Mouse (Mus musculus) erythroblast, embryonic 14.5 days (primary cell): ENCODE results near the gene Wdr66. TPM values are rescaled to one million over a fixed set of nuclear protein-coding genes. Genes with fewer than 3 reads are reported as not detected.

ENCODE experiments used
- H3K27me3 ChIP-seq: 2 replicates; pipeline ENCODE4 v1.6.1; 2012; ENCODE audit warnings: inconsistent platforms; ENCODE audit not compliant: control insufficient read depth
- H3K36me3 ChIP-seq: 2 replicates; pipeline ENCODE4 v1.6.1; 2012; ENCODE audit warnings: mild to moderate bottlenecking, inconsistent platforms; ENCODE audit not compliant: control insufficient read depth
- H3K4me1 ChIP-seq: 2 replicates; pipeline ENCODE4 v1.6.1; 2012; ENCODE audit warnings: inconsistent platforms; ENCODE audit not compliant: control insufficient read depth
- H3K4me3 ChIP-seq: replicated peaks from 2 replicates; pipeline ENCODE3; 2012; ENCODE audit warnings: moderate library complexity, mild to moderate bottlenecking, inconsistent platforms
- H3K9me3 ChIP-seq: 2 replicates; pipeline ENCODE4 v1.6.1; 2012; ENCODE audit warnings: low read length, inconsistent platforms, mixed read lengths; ENCODE audit not compliant: control insufficient read depth
- GATA1 ChIP-seq: IDR thresholded peaks from 2 replicates; pipeline ENCODE4 v1.6.1; 2012; ENCODE audit warnings: low read length, inconsistent platforms, mixed read lengths
- TAL1 ChIP-seq: IDR thresholded peaks from 3 replicates; pipeline ENCODE4 v1.6.1; 2012; ENCODE audit warnings: low read length, inconsistent platforms, mixed read lengths
- polyA plus RNA-seq: library from polyadenylated mRNA; stranded (reverse); fragments of >175 nt; gene quantifications from 2 replicates; pipeline ENCODE4 v1.2.3, GENCODE M21; 2012

Gene Wdr66
- polyA plus RNA-seq, 1 experiment: 0.02 TPM

GRCm38 (mm10) chr5:123326006-123326750 lies 74.3 kb downstream of the Wdr66 start:
- H3K4me3 ChIP-seq: no peak overlapping the region

GRCm38 (mm10) chr5:123326751-123327148 lies 74.8 kb downstream of the Wdr66 start:
- Histone ChIP-seq H3K36me3 (no peaks in the 10 kb centered on the region), H3K27me3 (peaks cover 4% of the 10 kb centered on the region; the same call in 1 of the 2 replicates), H3K4me1 (peaks cover 5% of the 10 kb centered on the region), H3K9me3 (no peaks in the 10 kb centered on the region; the same call in 1 of the 2 replicates), H3K4me3 (no peak overlapping the region)
- TF ChIP-seq GATA1 (no peak), TAL1 (no peak)

More at GRCm38 (mm10) chr5:123326006-123326750, 74.3 kb downstream of the Wdr66 start:
- Histone ChIP-seq H3K27me3 (peaks cover 4% of the 10 kb centered on the region; the same call in 1 of the 2 replicates), H3K4me1 (peaks cover 5% of the 10 kb centered on the region), H3K36me3 (no peaks in the 10 kb centered on the region), H3K9me3 (peaks cover 4% of the 10 kb centered on the region)
- no peak for TF ChIP-seq GATA1
- TF ChIP-seq TAL1: no peak

GRCm38 (mm10) chr5:123327686-123328085 lies 75.8 kb downstream of the Wdr66 start:
- Histone ChIP-seq H3K36me3 (no peaks in the 10 kb centered on the region), H3K9me3 (no peaks in the 10 kb centered on the region), H3K4me3 (no peak overlapping the region), H3K27me3 (peaks cover 4% of the 10 kb centered on the region; the same call in 1 of the 2 replicates), H3K4me1 (peaks cover 4% of the 10 kb centered on the region)
- TF ChIP-seq GATA1 (no peak), TAL1 (no peak)

- Histone ChIP-seq H3K4me3 (no peak overlapping the region), H3K36me3 (no peaks in the 10 kb centered on the region)
- TF ChIP-seq TAL1: no peak
- no peak for TF ChIP-seq GATA1
Measured at GRCm38 (mm10) chr5:123333566-123333965, 81.7 kb downstream of the Wdr66 start.

GRCm38 (mm10) chr5:123336205-123336961 lies 84.5 kb downstream of the Wdr66 start:
- Histone ChIP-seq H3K4me3 (no peak overlapping the region), H3K36me3 (no peaks in the 10 kb centered on the region), H3K9me3 (no peaks in the 10 kb centered on the region), H3K4me1 (peaks cover 14% of the 10 kb centered on the region), H3K27me3 (no peaks in the 10 kb centered on the region)
- TF ChIP-seq GATA1: no peak
- TF ChIP-seq TAL1: no peak

More at GRCm38 (mm10) chr5:123333566-123333965, 81.7 kb downstream of the Wdr66 start:
- no peaks in the 10 kb centered on the region for H3K27me3 ChIP-seq
- H3K4me1 ChIP-seq: peaks cover 4% of the 10 kb centered on the region
- H3K9me3 ChIP-seq: no peaks in the 10 kb centered on the region

- no peaks in the 10 kb centered on the region for H3K9me3 ChIP-seq
- no peaks in the 10 kb centered on the region for H3K36me3 ChIP-seq
- no peaks in the 10 kb centered on the region for H3K27me3 ChIP-seq
- H3K4me3 ChIP-seq: no peak overlapping the region
- H3K4me1 ChIP-seq: peaks cover 16% of the 10 kb centered on the region
- TF ChIP-seq GATA1 (no peak), TAL1 (no peak)
Measured at GRCm38 (mm10) chr5:123338463-123338862, 86.6 kb downstream of the Wdr66 start.

GRCm38 (mm10) chr5:123343707-123344627 lies 92.1 kb downstream of the Wdr66 start, which contains the start of gene Bcl7a:
Bcl7a (plus strand) TSS chr5:123343834.
- TF ChIP-seq TAL1 (no peak), GATA1 (no peak)
- Histone ChIP-seq H3K36me3 (peaks cover 10% of the 10 kb centered on the region), H3K9me3 (no peaks in the 10 kb centered on the region), H3K4me1 (peaks cover 45% of the 10 kb centered on the region), H3K27me3 (no peaks in the 10 kb centered on the region), H3K4me3 (peak within 1 kb of the TSS; percentile 85)

- Histone ChIP-seq H3K9me3 (no peaks in the 10 kb centered on the region), H3K27me3 (no peaks in the 10 kb centered on the region), H3K4me3 (peak overlapping the region; percentile 85), H3K36me3 (peaks cover 15% of the 10 kb centered on the region), H3K4me1 (peaks cover 41% of the 10 kb centered on the region)
- no peak for TF ChIP-seq GATA1
- no peak for TF ChIP-seq TAL1
Measured at GRCm38 (mm10) chr5:123344628-123344962, 92.7 kb downstream of the Wdr66 start.
